In the genomic region with DNA sequence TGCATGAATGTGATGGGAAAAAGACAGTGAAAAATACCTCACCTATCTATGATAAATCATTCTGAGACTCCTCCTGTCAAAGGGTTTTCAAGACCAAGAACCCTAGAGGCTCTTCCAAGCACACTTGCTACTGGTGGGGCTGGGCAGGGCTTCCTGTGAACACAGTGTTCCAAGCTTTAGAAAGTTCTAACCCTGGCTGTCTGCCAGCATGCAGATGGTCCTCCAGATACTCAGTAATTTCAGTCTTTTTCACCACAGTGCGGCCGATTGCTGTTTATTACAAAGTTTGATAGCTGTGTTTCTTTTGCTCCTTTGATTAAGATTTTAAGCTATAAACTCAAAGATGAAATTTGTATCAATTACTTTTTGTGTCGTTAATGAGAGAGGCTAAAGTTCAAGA, we compare ENCODE assay signal across 9 mouse cellular contexts.
DNase-seq lines count a peak whose midpoint lies in the region; ATAC-seq lines count a peak whose summit lies in the region.
"Had no signal": no experiment of that assay in that cellular context is flagged by ENCODE, and none has a peak within 500 bp of the region (broad histone marks: within the 10 kb centered on the region; RNA-seq: fewer than 3 reads in every experiment).

No protein-coding gene starts in this region.

- H3K4me1 ChIP-seq in brown adipose tissue, adult 24 weeks (ENCODE audit: control insufficient read depth, insufficient read depth, insufficient read length, low read length) = peaks cover 21% of the 10 kb centered on the region

- DNase-seq in thymus, postnatal 4 days = peak; percentile 42
- DNase-seq in thymus, postnatal 25 days = no peak
- DNase-seq in heart, adult 9 months (ENCODE audit: low spot score in 2 of 2) = peak; percentile 74 to 78
- peak; percentile 71 for DNase-seq in layer of hippocampus, adult 11-12 months (ENCODE audit: low spot score)

- no peak overlapping the region for H3K4me3 ChIP-seq in brown adipose tissue, adult 24 weeks (ENCODE audit: insufficient read depth, low read depth, low read length)
- H3K4me3 ChIP-seq: embryonic facial prominence, embryonic 12.5 days; limb, embryonic 12.5 days had no signal

- ATAC-seq in megakaryocyte progenitor cell, adult 5-6 weeks (replicated peaks; ENCODE audit: poor library complexity) = peak; percentile 62
- ATAC-seq in inflammation-experienced regulatory T-cells, adult 6 months = no peak

- peak overlapping the region; percentile 88 for H3K27ac ChIP-seq in brown adipose tissue, adult 24 weeks (replicated peaks; ENCODE audit: low read depth, low read length)
- H3K27ac ChIP-seq: embryonic facial prominence, embryonic 12.5 days; limb, embryonic 12.5 days had no signal
